Mouse (Mus musculus) bone marrow, adult 2 months (tissue): Measurements from ENCODE around the gene Rrp1b. TPM values are rescaled to one million over a fixed set of nuclear protein-coding genes. Genes with fewer than 3 reads are reported as not detected.
"Not testable (repeated sequence)": the region's sequence is repeated elsewhere in the genome, so short reads cannot be mapped to it uniquely, and the experiment has no call there.

Source experiments
- H3K27ac ChIP-seq: fragments of 200-500 bp; 2 replicates; pipeline ENCODE4 v1.5.1; 2012; ENCODE audit warnings: low read depth, mild to moderate bottlenecking, control low read depth, inconsistent platforms, low read length; ENCODE audit not compliant: control insufficient read depth, poor library complexity, insufficient read depth
- H3K4me1 ChIP-seq: fragments of 200-500 bp; 2 replicates; pipeline ENCODE4 v1.6.1; 2011; ENCODE audit warnings: low read length; ENCODE audit not compliant: control insufficient read depth, insufficient read depth
- H3K4me3 ChIP-seq: fragments of 200-500 bp; replicated peaks from 2 replicates; pipeline ENCODE3; 2011; ENCODE audit warnings: mild to moderate bottlenecking, low read depth, low read length, control low read depth; ENCODE audit not compliant: control insufficient read depth
- CTCF ChIP-seq: fragments of 200-500 bp; IDR thresholded peaks from 2 replicates; pipeline ENCODE4 v1.5.1; 2011; ENCODE audit warnings: low read length, control low read depth; ENCODE audit not compliant: control insufficient read depth, insufficient read depth
- POLR2A ChIP-seq: fragments of 200-500 bp; IDR thresholded peaks from 2 replicates; pipeline ENCODE4 v1.6.1; 2011; ENCODE audit warnings: low read depth, mild to moderate bottlenecking, control low read depth, low read length, borderline replicate concordance; ENCODE audit not compliant: control insufficient read depth
- WGBS: fragments of 180-500 bp; shearing (Covaris S2); methylation state at CpG from one replicate; pipeline ENCODE4 v1.1.7; 2018; 5-methylcytosine and 5-hydroxymethylcytosine counted together
- polyA plus RNA-seq: library from polyadenylated mRNA; stranded (reverse); fragments of >200 nt; gene quantifications from 2 replicates; pipeline ENCODE4 v1.2.4, GENCODE M21; 2011; ENCODE audit warnings: low replicate concordance; ENCODE audit not compliant: missing spikeins, insufficient read depth, insufficient read length

Gene Rrp1b
- polyA plus RNA-seq, 1 experiment, result 40.3 TPM

GRCm38 (mm10) chr17:32087069-32087468 is 51.2 kb downstream of the Rrp1b start:
- Histone ChIP-seq H3K27ac (no peak overlapping the region), H3K4me3 (no peak overlapping the region), H3K4me1 (peaks cover 2% of the 10 kb centered on the region; the same call in 1 of the 2 replicates)
- 92% methylated on average over 2 of the region's 2 CpGs for WGBS
- TF ChIP-seq CTCF (no peak), POLR2A (no peak)

- Histone ChIP-seq H3K27ac (no peak overlapping the region), H3K4me1 (peaks cover 2% of the 10 kb centered on the region; the same call in 1 of the 2 replicates), H3K4me3 (peak overlapping the region; percentile 64)
- no peak for TF ChIP-seq CTCF
- 13% methylated on average over 1 of the region's 1 CpGs for WGBS
Measured at GRCm38 (mm10) chr17:32091032-32091363, 55.1 kb downstream of the Rrp1b start.

- not testable (repeated sequence) for H3K27ac ChIP-seq, H3K4me1 ChIP-seq
- 16% methylated on average over 15 of the region's 16 CpGs for WGBS
Measured at GRCm38 (mm10) chr17:32091364-32092240, 55.7 kb downstream of the Rrp1b start.

GRCm38 (mm10) chr17:32092241-32092619 is 56.3 kb downstream of the Rrp1b start:
- Histone ChIP-seq H3K27ac (no peak overlapping the region), H3K4me1 (peaks cover 2% of the 10 kb centered on the region; the same call in 1 of the 2 replicates), H3K4me3 (no peak overlapping the region)
- TF ChIP-seq CTCF (no peak), POLR2A (no peak)
- 71% methylated on average over 1 of the region's 1 CpGs for WGBS

More at GRCm38 (mm10) chr17:32091364-32092240, 55.7 kb downstream of the Rrp1b start:
- peak overlapping the region; percentile 64 for H3K4me3 ChIP-seq

- Histone ChIP-seq H3K4me1 (peaks cover 2% of the 10 kb centered on the region; the same call in 1 of the 2 replicates), H3K4me3 (no peak overlapping the region), H3K27ac (no peak overlapping the region)
- TF ChIP-seq POLR2A (no peak), CTCF (peak; percentile 47; the same call in 1 of the 2 replicates)
- WGBS, result 89% methylated on average over 5 of the region's 5 CpGs
Measured at GRCm38 (mm10) chr17:32092895-32093294, 57.0 kb downstream of the Rrp1b start.

GRCm38 (mm10) chr17:32097676-32098075 is 61.8 kb downstream of the Rrp1b start:
- Histone ChIP-seq H3K27ac (no peak overlapping the region), H3K4me3 (no peak overlapping the region), H3K4me1 (no peaks in the 10 kb centered on the region)
- whole genome bisulfite sequencing, result 88% methylated on average over 1 of the region's 1 CpGs
- TF ChIP-seq POLR2A (no peak), CTCF (no peak)

- H3K4me3 ChIP-seq, H3K4me1 ChIP-seq, H3K27ac ChIP-seq: not testable (repeated sequence)
- WGBS, result 91% methylated on average over 6 of the region's 6 CpGs
Measured at GRCm38 (mm10) chr17:32098905-32099304, 63.0 kb downstream of the Rrp1b start.

- no peak overlapping the region for H3K4me3 ChIP-seq
Measured at GRCm38 (mm10) chr17:32099574-32099942, 63.7 kb downstream of the Rrp1b start.

More at GRCm38 (mm10) chr17:32099574-32099942, 63.7 kb downstream of the Rrp1b start:
- 49% methylated on average over 8 of the region's 8 CpGs for whole genome bisulfite sequencing
- TF ChIP-seq POLR2A (no peak), CTCF (no peak)
- H3K4me1 ChIP-seq, result no peaks in the 10 kb centered on the region
- H3K27ac ChIP-seq, result no peak overlapping the region
